In the genomic region with DNA sequence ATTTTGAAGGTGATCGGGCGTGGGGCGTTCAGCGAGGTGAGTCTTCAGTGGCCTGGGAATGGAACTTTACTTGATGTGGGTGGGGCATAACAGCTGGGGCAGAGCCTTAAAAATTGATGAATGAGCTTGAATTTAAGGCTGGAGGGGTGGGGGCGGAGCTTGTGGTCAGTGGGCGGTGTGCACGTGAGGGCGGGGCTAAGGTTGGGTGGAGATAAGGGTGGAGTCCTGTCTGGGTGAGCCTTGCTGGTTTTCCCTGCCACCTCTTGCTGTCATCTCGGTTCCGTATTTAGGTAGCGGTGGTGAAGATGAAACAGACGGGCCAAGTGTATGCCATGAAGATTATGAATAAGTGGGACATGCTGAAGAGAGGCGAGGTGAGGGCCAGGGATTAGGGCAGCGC, we compare ENCODE assay signal across 8 mouse cellular contexts. TPM values are rescaled to one million over a fixed set of nuclear protein-coding genes. Genes with fewer than 3 reads are reported as not detected.
DNase-seq lines count a peak whose midpoint lies in the region; ATAC-seq and TF ChIP-seq lines count a peak whose summit lies in the region.

No protein-coding gene starts in this region.

- ATAC-seq in liver, postnatal 0 days: peak; percentile 69

- no peak for TF ChIP-seq EP300 in liver, postnatal 0 days (IDR thresholded peaks at IDR 0.05; ENCODE audit: low read depth)

- peak overlapping the region; percentile 20; the same call in 1 of the 2 replicates for H3K27ac ChIP-seq in liver, postnatal 0 days (ENCODE audit: low read depth)

- H3K4me1 ChIP-seq in liver, postnatal 0 days (ENCODE audit: insufficient read depth): peaks cover 40% of the 10 kb centered on the region

- H3K4me3 ChIP-seq in liver, postnatal 0 days (ENCODE audit: low read depth, low read length): no peak overlapping the region

- peaks cover 4% of the 10 kb centered on the region; the same call in 1 of the 2 replicates for H3K36me3 ChIP-seq in liver, postnatal 0 days (replicated peaks; ENCODE audit: insufficient read depth, low read length)

- H3K9me3 ChIP-seq in liver, postnatal 0 days (ENCODE audit: low read length): no peaks in the 10 kb centered on the region

- no peak overlapping the region for H3K9ac ChIP-seq in liver, postnatal 0 days (replicated peaks)

- intact Hi-C loops in heart, postnatal 36 days (cut with DNase I): no loop called here

- 5% methylated on average over 14 of the region's 14 CpGs for WGBS in liver, postnatal 0 days (ENCODE audit: insufficient replicate concordance)

- no peak for TF ChIP-seq CTCF in liver, postnatal 0 days (IDR thresholded peaks at IDR 0.05; ENCODE audit: low read depth)

- H3K27me3 ChIP-seq in liver, postnatal 0 days (ENCODE audit: insufficient read depth, low read length): peaks cover 41% of the 10 kb centered on the region

- DNase-seq in heart, adult 11 months: peak; percentile 95
- DNase-seq in heart, postnatal 36 days: no peak
- peak; percentile 87 to 89 for DNase-seq in adrenal gland, postnatal 36 days
- DNase-seq in heart, postnatal 4 days: peak; percentile 60
- peak; percentile 90 for DNase-seq in liver, postnatal 0 days
- DNase-seq in spleen, adult 18-20 months: peak; percentile 64 to 71
- no peak for DNase-seq in layer of hippocampus, adult 9-11 months
- no peak for DNase-seq in urinary bladder, postnatal 4 days (ENCODE audit: low spot score in 2 of 2)

- peak overlapping the region; percentile 52 for H3K4me2 ChIP-seq in liver, postnatal 0 days (ENCODE audit: low read depth, low read length)

RNA-seq across cellular contexts. Expression of a gene that starts 2.4 kb away (rescaled TPM):
- total RNA-seq in heart, postnatal 36 days (2021): 100 to 1,000 TPM; 512 to 563 TPM
- 100 to 1,000 TPM in 1 of 2 experiments, 10 to 100 TPM in 1; 81.5 to 110 TPM for total RNA-seq in adrenal gland, postnatal 36 days (2021)
- 100 to 1,000 TPM; 188 to 201 TPM for total RNA-seq in heart, postnatal 4 days (2021)
- 14.2 and 17.6 TPM in 2 replicates for polyA plus RNA-seq in liver, postnatal 0 days (2015; fragmentation: Nextera tagmentation; extraction: Ambion mirVana)

RNA-seq across cellular contexts. Expression of a gene that starts 8.4 kb away (rescaled TPM):
- 10 to 100 TPM in 1 of 2 experiments, 1 to 10 TPM in 1; 7.2 to 10.2 TPM for total RNA-seq in heart, postnatal 36 days (2021)
- 10 to 100 TPM; 14.0 to 15.6 TPM for total RNA-seq in adrenal gland, postnatal 36 days (2021)
- 10 to 100 TPM; 10.3 to 10.4 TPM for total RNA-seq in heart, postnatal 4 days (2021)
- 0.78 and 0.82 TPM in 2 replicates for polyA plus RNA-seq in liver, postnatal 0 days (2015; fragmentation: Nextera tagmentation; extraction: Ambion mirVana)

RNA-seq across cellular contexts. Expression of a gene that starts 10.0 kb away (rescaled TPM):
- 10 to 100 TPM; 48.8 to 52.4 TPM for total RNA-seq in heart, postnatal 36 days (2021)
- total RNA-seq in adrenal gland, postnatal 36 days (2021): 10 to 100 TPM; 53.8 to 57.1 TPM
- 10 to 100 TPM; 60.3 to 62.9 TPM for total RNA-seq in heart, postnatal 4 days (2021)
- 3.2 and 4.6 TPM in 2 replicates for polyA plus RNA-seq in liver, postnatal 0 days (2015; fragmentation: Nextera tagmentation; extraction: Ambion mirVana)

RNA-seq across cellular contexts. Expression of a gene that starts 31.6 kb away (rescaled TPM):
- total RNA-seq in heart, postnatal 36 days (2021): not detected
- total RNA-seq in adrenal gland, postnatal 36 days (2021): not detected
- total RNA-seq in heart, postnatal 4 days (2021): not detected
- not detected in 2 replicates for polyA plus RNA-seq in liver, postnatal 0 days (2015; fragmentation: Nextera tagmentation; extraction: Ambion mirVana)

RNA-seq across cellular contexts. Expression of a gene that starts 32.1 kb away (rescaled TPM):
- total RNA-seq in heart, postnatal 36 days (2021): not detected
- not detected for total RNA-seq in adrenal gland, postnatal 36 days (2021)
- under 1 TPM; 0.33 to 0.56 TPM for total RNA-seq in heart, postnatal 4 days (2021)
- polyA plus RNA-seq in liver, postnatal 0 days (2015; fragmentation: Nextera tagmentation; extraction: Ambion mirVana): 0.17 TPM in 1 of 2 replicates, not detected in the other

Comparison
In these comparisons a context has a peak if more than half of its experiments do, and no peak if none do; other contexts are left out.
1. DNase-seq: peak in heart, adult 11 months (single experiment), adrenal gland, postnatal 36 days (2 of 2), heart, postnatal 4 days (single experiment), liver, postnatal 0 days (single experiment) and spleen, adult 18-20 months (2 of 2); none in heart, postnatal 36 days (0 of 2), layer of hippocampus, adult 9-11 months (single experiment) and urinary bladder, postnatal 4 days (0 of 2).